Mouse (Mus musculus): ENCODE results near the gene Uqcrc1. TPM values are rescaled to one million over a fixed set of nuclear protein-coding genes. Genes with fewer than 3 reads are reported as not detected.
A peak's percentile ranks its signal among the peaks of the same experiment; 100 is the strongest.

Gene Uqcrc1
- total RNA-seq (2012; rRNA removed), result 427 and 428 TPM in 2 replicates
- 100 to 1,000 TPM in 1 of 2 experiments, not detected in 1; 494 TPM for polyA plus RNA-seq (2012; ENCODE audit: insufficient read depth in 1 of 2, insufficient read length in 2 of 2, low read depth in 1 of 2, low replicate concordance in 2 of 2, missing spikeins in 1 of 2)

DNA sequence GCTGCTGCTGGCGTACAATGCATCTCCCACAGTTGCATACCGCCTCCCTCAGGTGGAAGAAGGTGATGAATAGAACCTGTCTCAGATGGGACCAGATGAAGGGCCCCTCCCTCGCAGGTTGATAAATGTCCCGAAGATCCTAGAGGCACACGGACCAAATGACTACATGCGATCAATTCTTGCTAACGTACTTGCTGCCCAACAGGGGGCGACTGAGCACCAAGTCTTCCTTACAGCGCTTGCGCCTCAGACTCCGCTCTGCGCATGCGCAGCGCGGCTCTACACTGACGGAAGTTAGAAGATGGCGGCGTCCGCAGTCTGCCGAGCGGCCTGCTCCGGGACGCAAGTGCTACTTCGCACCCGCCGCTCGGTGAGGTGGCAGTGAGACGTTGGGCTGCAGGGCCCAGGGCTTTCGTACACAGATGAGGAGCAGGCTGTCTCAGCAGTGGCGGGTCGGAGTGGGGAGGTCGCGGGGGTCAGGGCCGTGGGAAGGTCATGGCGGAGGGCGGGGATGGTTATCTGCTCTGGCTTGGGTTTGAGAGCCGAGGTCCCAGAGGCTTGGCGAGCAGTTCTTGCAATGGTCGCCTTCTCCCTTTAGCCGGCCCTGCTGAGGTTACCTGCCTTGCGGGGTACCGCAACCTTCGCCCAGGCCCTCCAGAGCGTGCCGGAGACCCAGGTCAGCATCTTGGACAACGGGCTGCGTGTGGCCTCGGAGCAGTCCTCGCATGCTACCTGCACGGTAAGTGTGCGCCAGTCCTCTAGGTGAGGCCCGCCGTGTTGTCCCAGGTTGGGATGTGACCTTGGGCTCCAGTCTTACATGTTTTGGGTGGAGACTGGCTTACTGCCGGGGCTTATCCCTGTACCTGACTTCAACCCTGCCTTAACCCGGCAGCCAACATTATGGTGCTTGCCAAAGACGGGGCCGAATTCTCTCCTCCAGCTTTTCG is at the start of gene Uqcrc1:
Uqcrc1 (plus strand) TSS at position 216 of the 947 bp plus-strand sequence.
- H3K27me3 ChIP-seq (ENCODE audit: control insufficient read depth in 1 of 2, insufficient read depth in 2 of 2, low read length in 2 of 2), result no peaks in the 10 kb centered on the region; a peak in 1 of 4 replicates
- H3K79me2 ChIP-seq (ENCODE audit: control insufficient read depth, insufficient read depth, low read length, poor library complexity), result peaks cover 25% of the 10 kb centered on the region
- peak; percentile 98 for DNase-seq (ENCODE audit: low read depth, low spot score)
- peaks cover 7 to 12% of the 10 kb centered on the region in 2 experiments for H3K36me3 ChIP-seq (ENCODE audit: control insufficient read depth in 1 of 2, insufficient read depth in 2 of 2, low read length in 2 of 2)
- H3K4me1 ChIP-seq (ENCODE audit: control insufficient read depth in 1 of 2, insufficient read depth in 2 of 2, low read length in 2 of 2), result peaks cover 0 to 6% of the 10 kb centered on the region in 2 experiments; a peak in 2 of 4 replicates
- H3K27ac ChIP-seq (ENCODE audit: control insufficient read depth, low read depth, low read length), result peak within 1 kb of the TSS; percentile 40
- peak within 1 kb of the TSS; percentile 91 for H3K9ac ChIP-seq (ENCODE audit: control insufficient read depth, low read depth, low read length, poor library complexity, severe bottlenecking)
- H3K9me3 ChIP-seq (replicated peaks; ENCODE audit: insufficient read depth, low read length), result no peaks in the 10 kb centered on the region
- peak within 1 kb of the TSS; percentile 72 to 90 for H3K4me3 ChIP-seq (ENCODE audit: control insufficient read depth in 1 of 2, insufficient read depth in 1 of 2, low read depth in 2 of 2, low read length in 2 of 2)
- TF ChIP-seq MEF2A (IDR thresholded peaks at IDR 0.05; ENCODE audit: extremely low read depth, insufficient replicate concordance, low read depth, low read length, poor library complexity, severe bottlenecking) (no peak), USF2 (IDR thresholded peaks at IDR 0.05; ENCODE audit: borderline replicate concordance in 1 of 2, insufficient read depth in 1 of 2, low read depth in 1 of 2, low read length in 2 of 2) (no peak), CHD2 (IDR thresholded peaks at IDR 0.05; ENCODE audit: low read length) (no peak), ZNF384 (IDR thresholded peaks at IDR 0.05; ENCODE audit: low read depth, low read length) (no peak), SIN3A (IDR thresholded peaks at IDR 0.05; ENCODE audit: low read length) (peak; percentile 86), MAZ (IDR thresholded peaks at IDR 0.05; ENCODE audit: low read depth, low read length) (peak; percentile 73; the same call in 1 of the 2 replicates), TCF12 (IDR thresholded peaks at IDR 0.05; ENCODE audit: low read depth, low read length) (peak; percentile 63; the same call in 1 of the 2 replicates), MYB (IDR thresholded peaks at IDR 0.05; ENCODE audit: low read depth, low read length) (no peak), RAD21 (IDR thresholded peaks at IDR 0.05; ENCODE audit: low read depth, low read length) (peak; percentile 41), GABPA (IDR thresholded peaks at IDR 0.05; ENCODE audit: low read depth, low read length) (no peak), MAX (IDR thresholded peaks at IDR 0.05; ENCODE audit: low read length) (peak; percentile 46; the same call in 1 of the 2 replicates), ZKSCAN1 (IDR thresholded peaks at IDR 0.05; ENCODE audit: low read depth, low read length) (no peak), ZC3H11A (IDR thresholded peaks at IDR 0.05; ENCODE audit: low read depth, low read length) (no peak; the same call in 1 of the 2 replicates), HCFC1 (IDR thresholded peaks at IDR 0.05; ENCODE audit: low read depth, low read length) (peak; percentile 87), TAL1 (IDR thresholded peaks at IDR 0.05; ENCODE audit: low read length) (no peak), E2F4 (IDR thresholded peaks at IDR 0.05; ENCODE audit: borderline replicate concordance, low read depth, low read length) (no peak), NELFE (IDR thresholded peaks at IDR 0.05; ENCODE audit: low read depth, low read length) (peak; percentile 98), CTCF (IDR thresholded peaks at IDR 0.05 in 2 of 3, conservative IDR thresholded peaks at IDR 0.05 in 1 of 3; ENCODE audit: control insufficient read depth in 1 of 3, insufficient read depth in 1 of 3, low read depth in 2 of 3, low read length in 3 of 3, poor library complexity in 1 of 3, severe bottlenecking in 1 of 3) (peak; percentile 82 to 90 (median 89)), MXI1 (IDR thresholded peaks at IDR 0.05; ENCODE audit: low read depth, low read length) (peak; percentile 82), SMC3 (IDR thresholded peaks at IDR 0.05; ENCODE audit: low read depth, low read length) (peak; percentile 44), POLR2AphosphoS5 (IDR thresholded peaks at IDR 0.05; ENCODE audit: borderline replicate concordance, low read depth, low read length) (no peak), POLR2AphosphoS2 (IDR thresholded peaks at IDR 0.05; ENCODE audit: low read length) (peak; percentile 74; the same call in 1 of the 2 replicates), BHLHE40 (IDR thresholded peaks at IDR 0.05; ENCODE audit: borderline replicate concordance, low read depth, low read length) (no peak), POLR2A (IDR thresholded peaks at IDR 0.05; ENCODE audit: control insufficient read depth in 1 of 2, insufficient read depth in 1 of 2, low read depth in 1 of 2, low read length in 2 of 2, poor library complexity in 1 of 2) (peak; percentile 97 to 98), USF1 (IDR thresholded peaks at IDR 0.05; ENCODE audit: low read depth, low read length) (no peak), NRF1 (IDR thresholded peaks at IDR 0.05; ENCODE audit: insufficient read depth, low read depth, low read length, poor library complexity, severe bottlenecking) (peak; percentile 99; the same call in 1 of the 2 replicates), CHD1 (IDR thresholded peaks at IDR 0.05; ENCODE audit: low read depth, low read length) (no peak), GATA1 (IDR thresholded peaks at IDR 0.05; ENCODE audit: low read depth, low read length) (no peak), MYC (IDR thresholded peaks at IDR 0.05; ENCODE audit: low read depth, low read length) (peak; percentile 12; the same call in 1 of the 2 replicates), ELF1 (IDR thresholded peaks at IDR 0.05; ENCODE audit: low read depth, low read length) (peak; percentile 75), MAFK (IDR thresholded peaks at IDR 0.05; ENCODE audit: borderline replicate concordance, low read depth, low read length) (no peak), RCOR1 (IDR thresholded peaks at IDR 0.05; ENCODE audit: low read depth, low read length) (no peak), EP300 (IDR thresholded peaks at IDR 0.05; ENCODE audit: low read depth in 1 of 2, low read length in 2 of 2) (no peak), KAT2A (conservative IDR thresholded peaks at IDR 0.05; ENCODE audit: low read depth, low read length) (no peak; the same call in 1 of the 2 replicates)
